Mouse (Mus musculus) ES-CJ7 (cell line): ENCODE measurements around the gene Mettl15.

Experiments
- DNase-seq: peaks from one replicate; pipeline ENCODE4 v3.0.0; 2011; ENCODE audit warnings: low read depth, low spot score

Mettl15 gene

GRCm38 (mm10) chr2:109158509-109158908 is 122.0 kb downstream of the Mettl15 start:
- DNase-seq, result no peak

GRCm38 (mm10) chr2:109156131-109156530 is 124.4 kb downstream of the Mettl15 start:
- DNase-seq, result no peak

- DNase-seq, result no peak
Measured at GRCm38 (mm10) chr2:109153402-109154050, 127.0 kb downstream of the Mettl15 start.

- no peak for DNase-seq
Measured at GRCm38 (mm10) chr2:109147292-109147691, 133.3 kb downstream of the Mettl15 start.

- no peak for DNase-seq
Measured at GRCm38 (mm10) chr2:109144410-109144809, 136.1 kb downstream of the Mettl15 start.

GRCm38 (mm10) chr2:109140330-109140729 is 140.2 kb downstream of the Mettl15 start:
- DNase-seq, result no peak

- no peak for DNase-seq
Measured at GRCm38 (mm10) chr2:109137276-109137675, 143.3 kb downstream of the Mettl15 start.

- DNase-seq, result no peak
Measured at GRCm38 (mm10) chr2:109130718-109131117, 149.8 kb downstream of the Mettl15 start.

GRCm38 (mm10) chr2:109129921-109130320 is 150.6 kb downstream of the Mettl15 start:
- DNase-seq, result no peak

- DNase-seq, result no peak
Measured at GRCm38 (mm10) chr2:109105773-109106484, 174.6 kb downstream of the Mettl15 start.

GRCm38 (mm10) chr2:109049686-109050085 is 230.9 kb downstream of the Mettl15 start:
- peak; percentile 53 for DNase-seq
